Mouse (Mus musculus) brain, embryonic 14.5 days (tissue): ENCODE results near the gene Dnajc6. TPM values are rescaled to one million over a fixed set of nuclear protein-coding genes. Genes with fewer than 3 reads are reported as not detected.

Experiments
- DNase-seq: peaks from one replicate; pipeline ENCODE4 v3.0.0-alpha.2; 2011; ENCODE audit warnings: low read depth
- CTCF ChIP-seq: fragments of 200-500 bp; IDR thresholded peaks from 2 replicates; pipeline ENCODE4 v1.5.1; 2012; ENCODE audit warnings: inconsistent platforms, mild to moderate bottlenecking, moderate library complexity, borderline replicate concordance; ENCODE audit not compliant: insufficient read depth, insufficient read length; ENCODE audit errors: extremely low read depth
- POLR2A ChIP-seq: fragments of 200-500 bp; IDR thresholded peaks from 2 replicates; pipeline ENCODE4 v1.6.1; 2012; ENCODE audit warnings: mild to moderate bottlenecking, inconsistent platforms, borderline replicate concordance; ENCODE audit not compliant: poor library complexity, insufficient read depth, insufficient read length, severe bottlenecking; ENCODE audit errors: extremely low read depth
- polyA plus RNA-seq: library from polyadenylated mRNA; depleted of rRNA; stranded (reverse); fragments of >200 nt; gene quantifications from 2 replicates; pipeline ENCODE4 v1.2.3, GENCODE M21; 2012

The Dnajc6 gene
- polyA plus RNA-seq, 1 experiment, result 56.5 TPM

- TF ChIP-seq POLR2A, result no peak
- TF ChIP-seq CTCF, result no peak
- no peak for DNase-seq
Measured at GRCm38 (mm10) chr4:101579517-101579916, 83.1 kb downstream of the Dnajc6 start.

GRCm38 (mm10) chr4:101581156-101581555 lies 84.7 kb downstream of the Dnajc6 start:
- peak; percentile 54 for DNase-seq
- TF ChIP-seq CTCF (no peak), POLR2A (no peak)

GRCm38 (mm10) chr4:101582882-101583281 lies 86.4 kb downstream of the Dnajc6 start:
- DNase-seq, result no peak
- no peak for TF ChIP-seq CTCF
- no peak for TF ChIP-seq POLR2A

- TF ChIP-seq CTCF (no peak), POLR2A (no peak)
- peak; percentile 81 for DNase-seq
Measured at GRCm38 (mm10) chr4:101584524-101585454, 88.3 kb downstream of the Dnajc6 start.

DNA sequence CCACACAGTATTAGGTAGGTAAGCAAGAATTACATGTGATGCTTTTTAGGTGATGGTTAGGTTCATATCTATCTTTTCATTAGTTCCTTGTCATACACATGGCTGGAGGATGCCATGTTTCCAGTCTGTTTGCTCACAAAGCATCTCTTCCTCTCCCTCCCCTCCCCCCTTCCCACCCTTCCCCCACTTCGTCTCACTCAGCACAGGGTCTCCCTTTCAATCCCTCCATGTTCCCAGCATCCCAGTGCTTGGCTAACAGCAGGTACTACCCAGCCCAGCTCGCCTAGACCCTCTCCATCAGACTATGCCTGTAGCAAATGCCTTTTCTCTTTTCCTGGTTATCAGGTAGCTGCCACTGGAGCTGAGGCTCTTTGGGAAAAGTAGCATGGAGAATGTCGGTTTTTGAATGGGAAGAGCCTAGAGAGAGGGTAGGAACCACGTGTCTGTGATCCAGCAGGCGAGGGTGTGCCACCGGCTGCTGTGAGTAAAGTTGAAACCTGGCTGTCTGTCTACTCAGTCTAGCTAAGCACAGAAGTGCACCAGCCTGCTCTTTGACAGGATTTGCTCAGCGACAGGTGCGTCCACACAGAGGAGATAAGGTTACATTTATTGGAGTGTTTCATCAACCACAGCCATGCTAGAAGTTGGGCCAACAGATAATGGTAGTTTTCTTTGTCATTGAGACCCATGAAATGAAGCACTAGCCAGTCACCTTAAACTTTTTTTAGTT lies 89.2 kb downstream of the Dnajc6 start:
- TF ChIP-seq CTCF (no peak), POLR2A (no peak)
- no peak for DNase-seq

DNA sequence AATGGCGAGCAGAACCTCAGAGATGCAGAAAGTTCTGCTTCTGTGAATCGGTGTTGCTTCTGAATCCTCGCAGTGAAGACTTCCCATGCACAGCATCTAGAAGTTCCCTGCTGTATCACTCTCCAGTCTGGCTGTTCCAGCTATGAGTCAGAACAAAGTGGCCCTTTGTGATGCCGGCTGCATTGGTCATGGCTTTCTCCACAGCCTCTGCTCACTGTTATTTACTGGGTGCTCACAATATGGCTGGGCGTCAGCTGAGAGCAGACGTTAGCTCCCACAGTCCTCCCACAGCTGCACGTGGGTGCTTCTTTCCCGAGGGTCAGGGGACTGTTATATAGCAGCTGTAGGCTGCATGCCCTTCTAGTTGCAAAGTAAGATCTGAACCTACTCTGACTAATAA lies 92.5 kb downstream of the Dnajc6 start:
- DNase-seq, result no peak
- no peak for TF ChIP-seq CTCF
- no peak for TF ChIP-seq POLR2A

DNA sequence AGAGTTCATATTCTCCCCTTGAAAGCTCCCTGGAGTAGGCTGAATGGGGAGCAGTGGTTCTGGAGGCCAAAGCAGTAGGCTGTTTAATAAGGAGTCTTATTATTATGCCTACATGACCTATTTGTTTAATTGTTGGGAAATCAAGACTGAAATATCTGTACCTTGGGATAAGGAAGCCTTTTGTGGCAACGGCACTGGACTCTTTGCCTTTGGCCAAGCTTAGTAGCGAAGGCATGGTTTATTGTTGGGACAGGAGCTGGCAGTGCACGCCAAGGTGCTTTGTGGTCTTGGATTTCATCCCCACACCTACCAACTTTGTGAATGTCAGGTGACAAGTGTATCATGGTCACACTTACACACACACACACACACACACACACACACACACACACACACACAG lies 93.3 kb downstream of the Dnajc6 start:
- DNase-seq, result no peak
- TF ChIP-seq CTCF, result no peak
- no peak for TF ChIP-seq POLR2A

GRCm38 (mm10) chr4:101591400-101591799 lies 95.0 kb downstream of the Dnajc6 start:
- DNase-seq, result no peak
- TF ChIP-seq POLR2A (no peak), CTCF (no peak)

DNA sequence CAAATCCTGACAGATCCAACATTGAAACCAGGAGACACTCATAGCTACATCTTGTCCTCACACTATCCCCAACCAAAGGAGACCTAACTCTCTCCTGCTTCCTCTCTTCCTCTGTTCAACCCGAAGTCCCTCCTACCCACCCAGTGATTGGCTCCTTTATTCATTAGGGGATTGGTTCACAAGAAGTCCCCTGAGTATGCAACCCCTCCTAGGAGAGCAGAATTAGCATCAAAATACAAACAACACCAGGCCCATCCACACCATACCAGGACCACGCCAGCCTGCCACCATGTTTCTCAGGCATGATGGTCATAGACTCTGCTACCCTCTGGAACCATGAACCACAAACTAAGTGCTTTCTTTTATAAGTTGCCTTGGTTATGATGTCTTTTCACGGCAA lies 96.0 kb downstream of the Dnajc6 start:
- TF ChIP-seq CTCF (no peak), POLR2A (no peak)
- DNase-seq, result no peak

- TF ChIP-seq POLR2A, result no peak
- TF ChIP-seq CTCF, result peak; percentile 47; the same call in 1 of the 2 replicates
- peak; percentile 41 for DNase-seq
Measured at GRCm38 (mm10) chr4:101601758-101602157, 105.3 kb downstream of the Dnajc6 start.

GRCm38 (mm10) chr4:101603635-101604034 lies 107.2 kb downstream of the Dnajc6 start:
- DNase-seq, result no peak
- TF ChIP-seq CTCF (no peak), POLR2A (no peak)
